Mouse (Mus musculus): Measurements from ENCODE around the gene Ndufa12. TPM values are rescaled to one million over a fixed set of nuclear protein-coding genes. Genes with fewer than 3 reads are reported as not detected.

Gene Ndufa12
- polyA plus RNA-seq, 1 experiment: 184 TPM

GRCm38 (mm10) chr10:94171440-94172130, 26.9 kb upstream of the Ndufa12 start:
- no peak for TF ChIP-seq POLR2A (IDR thresholded peaks at IDR 0.05; ENCODE audit: borderline replicate concordance, extremely low read depth, insufficient read depth, insufficient read length, poor library complexity, severe bottlenecking)
- TF ChIP-seq CTCF (IDR thresholded peaks at IDR 0.05; ENCODE audit: borderline replicate concordance, extremely low read depth, insufficient read depth, insufficient read length): no peak
- peak; percentile 62 for DNase-seq (ENCODE audit: low read depth)

GRCm38 (mm10) chr10:94172137-94172536, 26.4 kb upstream of the Ndufa12 start:
- TF ChIP-seq POLR2A (IDR thresholded peaks at IDR 0.05; ENCODE audit: borderline replicate concordance, extremely low read depth, insufficient read depth, insufficient read length, poor library complexity, severe bottlenecking) (no peak), CTCF (IDR thresholded peaks at IDR 0.05; ENCODE audit: borderline replicate concordance, extremely low read depth, insufficient read depth, insufficient read length) (no peak)
- DNase-seq (ENCODE audit: low read depth): peak; percentile 21

GRCm38 (mm10) chr10:94172706-94173105, 25.8 kb upstream of the Ndufa12 start:
- DNase-seq (ENCODE audit: low read depth): peak; percentile 70
- TF ChIP-seq CTCF (IDR thresholded peaks at IDR 0.05; ENCODE audit: borderline replicate concordance, extremely low read depth, insufficient read depth, insufficient read length): no peak
- no peak for TF ChIP-seq POLR2A (IDR thresholded peaks at IDR 0.05; ENCODE audit: borderline replicate concordance, extremely low read depth, insufficient read depth, insufficient read length, poor library complexity, severe bottlenecking)

DNA sequence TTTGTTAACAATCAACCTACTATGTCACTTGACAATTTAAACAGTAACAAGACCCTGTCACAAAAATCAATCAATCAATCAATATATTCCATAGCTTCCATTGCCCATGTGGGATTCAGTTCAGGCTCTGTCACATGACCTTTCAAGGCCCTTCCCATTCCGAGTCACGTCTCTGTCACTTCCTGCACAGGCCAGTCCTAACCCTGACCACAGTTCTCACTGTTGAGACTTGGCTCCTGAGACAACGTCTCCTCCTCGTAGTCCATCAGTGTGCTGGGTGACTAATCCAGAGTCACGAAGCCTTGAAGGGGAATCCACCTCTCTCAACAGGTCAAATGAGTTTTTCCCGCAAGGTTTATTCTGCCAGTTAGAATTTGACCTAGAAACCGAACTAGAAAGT, 23.9 kb upstream of the Ndufa12 start:
- no peak for DNase-seq (ENCODE audit: low read depth)
- TF ChIP-seq POLR2A (IDR thresholded peaks at IDR 0.05; ENCODE audit: borderline replicate concordance, extremely low read depth, insufficient read depth, insufficient read length, poor library complexity, severe bottlenecking) (no peak), CTCF (IDR thresholded peaks at IDR 0.05; ENCODE audit: borderline replicate concordance, extremely low read depth, insufficient read depth, insufficient read length) (no peak)

- peak; percentile 28 for DNase-seq (ENCODE audit: low read depth)
- TF ChIP-seq POLR2A (IDR thresholded peaks at IDR 0.05; ENCODE audit: borderline replicate concordance, extremely low read depth, insufficient read depth, insufficient read length, poor library complexity, severe bottlenecking): no peak
- TF ChIP-seq CTCF (IDR thresholded peaks at IDR 0.05; ENCODE audit: borderline replicate concordance, extremely low read depth, insufficient read depth, insufficient read length): no peak
These were observed 15.3 kb upstream of the Ndufa12 start for GRCm38 (mm10) chr10:94183199-94183598.

DNA sequence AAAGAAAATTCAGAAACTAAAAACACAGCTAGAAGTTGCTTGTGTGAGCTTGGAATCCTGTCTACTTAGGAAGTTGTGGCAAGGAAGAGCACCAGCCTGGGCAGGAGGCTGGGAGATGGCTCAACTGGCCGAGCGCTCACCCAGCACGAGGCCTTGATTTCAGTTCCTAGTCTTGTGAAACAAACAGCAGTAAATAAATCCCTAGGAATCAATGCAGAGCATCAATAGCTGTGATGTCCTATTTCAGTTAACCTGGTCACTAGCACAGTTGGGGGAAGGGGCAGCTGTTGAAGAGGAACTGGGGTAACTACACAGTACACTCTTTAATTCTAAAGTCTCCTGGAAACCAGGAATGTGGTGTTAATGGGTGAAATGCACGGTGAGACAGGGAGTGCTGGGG, 6.5 kb downstream of the Ndufa12 start:
- TF ChIP-seq CTCF (IDR thresholded peaks at IDR 0.05; ENCODE audit: borderline replicate concordance, extremely low read depth, insufficient read depth, insufficient read length): no peak
- TF ChIP-seq POLR2A (IDR thresholded peaks at IDR 0.05; ENCODE audit: borderline replicate concordance, extremely low read depth, insufficient read depth, insufficient read length, poor library complexity, severe bottlenecking): no peak
- DNase-seq (ENCODE audit: low read depth): no peak

- no peak for TF ChIP-seq POLR2A (IDR thresholded peaks at IDR 0.05; ENCODE audit: borderline replicate concordance, extremely low read depth, insufficient read depth, insufficient read length, poor library complexity, severe bottlenecking)
- peak; percentile 53; the same call in 1 of the 2 replicates for TF ChIP-seq CTCF (IDR thresholded peaks at IDR 0.05; ENCODE audit: borderline replicate concordance, extremely low read depth, insufficient read depth, insufficient read length)
- DNase-seq (ENCODE audit: low read depth): peak; percentile 83
These were observed 12.4 kb downstream of the Ndufa12 start for GRCm38 (mm10) chr10:94210718-94211618.

DNA sequence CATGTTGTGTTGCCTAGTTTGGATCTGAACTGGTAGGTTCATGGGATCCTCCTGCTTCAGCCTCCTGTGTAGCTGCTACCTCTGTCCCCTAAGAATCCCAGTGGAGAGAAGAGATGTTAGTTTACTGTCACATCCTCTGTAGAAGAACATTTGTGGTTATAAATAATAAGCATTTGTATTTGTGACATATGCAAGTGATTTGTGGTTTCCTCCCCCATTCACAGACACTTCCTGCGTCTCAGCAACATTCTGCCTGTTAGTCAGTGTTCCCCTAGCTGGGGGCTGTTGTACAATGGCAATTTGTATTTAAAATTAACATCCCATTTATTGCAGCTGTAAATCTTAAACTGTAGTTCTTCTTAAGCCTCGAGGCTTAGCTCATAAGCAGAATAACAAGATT, 13.2 kb downstream of the Ndufa12 start:
- TF ChIP-seq POLR2A (IDR thresholded peaks at IDR 0.05; ENCODE audit: borderline replicate concordance, extremely low read depth, insufficient read depth, insufficient read length, poor library complexity, severe bottlenecking): no peak
- TF ChIP-seq CTCF (IDR thresholded peaks at IDR 0.05; ENCODE audit: borderline replicate concordance, extremely low read depth, insufficient read depth, insufficient read length): no peak
- no peak for DNase-seq (ENCODE audit: low read depth)

DNA sequence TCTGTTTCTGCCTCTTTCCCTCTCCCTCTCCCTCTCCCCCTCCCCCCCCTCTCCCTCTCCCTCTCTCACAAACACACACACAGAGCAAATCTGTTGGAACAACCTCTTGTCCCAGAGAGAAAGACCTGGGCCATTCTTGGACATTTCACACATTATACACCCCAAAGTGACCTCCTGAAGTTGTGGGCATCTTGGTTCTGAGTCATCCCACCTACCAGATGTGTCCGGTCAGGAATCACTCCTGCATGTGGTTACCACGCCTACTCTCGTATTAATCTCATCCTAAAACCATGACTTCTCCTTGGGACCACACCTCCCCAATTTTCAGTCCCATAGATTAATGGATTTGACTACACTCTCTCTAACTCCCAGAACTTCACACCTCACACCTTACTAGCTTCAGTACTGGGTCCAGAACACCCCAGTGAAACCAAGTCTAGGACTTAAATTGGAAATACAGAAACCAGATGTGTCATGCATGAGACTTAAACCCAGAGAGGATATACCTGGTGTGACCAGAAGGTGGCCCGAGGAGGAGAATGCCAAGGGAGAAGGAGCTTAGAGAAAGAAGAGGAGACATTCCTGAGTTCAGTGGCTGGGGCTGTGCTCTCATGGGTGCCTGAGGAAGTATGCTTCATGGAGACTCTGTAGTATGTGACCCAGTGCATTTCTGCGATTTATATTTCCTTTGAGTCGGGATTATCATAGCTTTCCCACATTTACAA, 26.7 kb downstream of the Ndufa12 start:
- no peak for DNase-seq (ENCODE audit: low read depth)
- TF ChIP-seq POLR2A (IDR thresholded peaks at IDR 0.05; ENCODE audit: borderline replicate concordance, extremely low read depth, insufficient read depth, insufficient read length, poor library complexity, severe bottlenecking): no peak
- peak; percentile 34; the same call in 1 of the 2 replicates for TF ChIP-seq CTCF (IDR thresholded peaks at IDR 0.05; ENCODE audit: borderline replicate concordance, extremely low read depth, insufficient read depth, insufficient read length)

DNA sequence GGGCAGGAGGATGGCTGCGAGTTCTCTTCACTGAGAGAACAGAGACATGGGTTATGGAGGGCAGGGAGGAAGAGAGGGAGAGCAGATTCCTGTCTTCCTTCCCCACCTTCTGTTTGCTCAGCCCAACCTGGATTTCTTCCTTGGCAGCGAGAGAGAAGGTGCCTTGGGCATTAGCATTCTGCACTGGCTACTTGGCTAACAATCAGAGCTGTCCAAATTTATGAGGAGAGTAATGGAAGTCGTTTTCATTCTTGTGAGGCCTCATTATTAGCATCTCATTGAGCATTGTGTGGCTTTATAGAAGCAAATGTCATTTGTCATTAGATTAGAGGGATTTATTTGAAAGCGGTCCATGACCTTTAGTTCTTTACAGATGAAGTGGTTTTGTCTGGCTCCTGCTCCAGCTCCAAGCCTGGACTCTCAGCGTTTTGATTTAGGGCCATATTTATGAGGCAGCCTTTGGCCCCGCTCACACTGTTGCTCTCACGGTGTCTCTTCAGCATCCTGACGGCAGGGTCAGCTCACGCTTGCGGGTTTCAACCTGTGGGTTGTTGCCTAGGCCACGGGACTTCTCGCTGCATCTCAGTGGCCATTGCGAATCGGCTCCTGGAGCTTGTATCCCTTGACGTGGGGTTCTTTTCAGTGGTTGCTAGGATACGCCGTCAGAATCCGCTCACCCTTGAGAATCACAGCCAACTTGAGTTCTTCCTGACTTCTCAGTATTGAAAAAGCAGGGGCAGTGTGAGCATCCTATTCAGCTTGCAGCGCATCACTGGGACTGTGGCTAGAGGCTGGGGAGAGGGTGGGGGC, 31.9 kb downstream of the Ndufa12 start:
- peak; percentile 94 for DNase-seq (ENCODE audit: low read depth)
- TF ChIP-seq CTCF (IDR thresholded peaks at IDR 0.05; ENCODE audit: borderline replicate concordance, extremely low read depth, insufficient read depth, insufficient read length): no peak
- TF ChIP-seq POLR2A (IDR thresholded peaks at IDR 0.05; ENCODE audit: borderline replicate concordance, extremely low read depth, insufficient read depth, insufficient read length, poor library complexity, severe bottlenecking): no peak

Data from brain, embryonic 14.5 days (tissue).